Mouse (Mus musculus) common myeloid progenitor, adult 5-6 weeks (primary cell): ENCODE data around the gene Olfr901. TPM values are rescaled to one million over a fixed set of nuclear protein-coding genes. Genes with fewer than 3 reads are reported as not detected.
"Not testable (repeated sequence)": the region's sequence is repeated elsewhere in the genome, so short reads cannot be mapped to it uniquely, and the experiment has no call there.

ENCODE experiments used
- ATAC-seq: replicated peaks from 2 replicates; pipeline ENCODE4 v1.8.0; 2016; ENCODE audit warnings: low read depth, mild to moderate bottlenecking, moderate TSS enrichment, inconsistent platforms; ENCODE audit not compliant: poor library complexity, severe bottlenecking
- total RNA-seq: library from RNA; stranded (forward); fragments of 200-1000, 187-1606 nt; gene quantifications from 2 replicates; pipeline ENCODE4 v1.2.3, GENCODE M21; 2017

Olfr901 gene
- total RNA-seq: not detected in 2 replicates

DNA sequence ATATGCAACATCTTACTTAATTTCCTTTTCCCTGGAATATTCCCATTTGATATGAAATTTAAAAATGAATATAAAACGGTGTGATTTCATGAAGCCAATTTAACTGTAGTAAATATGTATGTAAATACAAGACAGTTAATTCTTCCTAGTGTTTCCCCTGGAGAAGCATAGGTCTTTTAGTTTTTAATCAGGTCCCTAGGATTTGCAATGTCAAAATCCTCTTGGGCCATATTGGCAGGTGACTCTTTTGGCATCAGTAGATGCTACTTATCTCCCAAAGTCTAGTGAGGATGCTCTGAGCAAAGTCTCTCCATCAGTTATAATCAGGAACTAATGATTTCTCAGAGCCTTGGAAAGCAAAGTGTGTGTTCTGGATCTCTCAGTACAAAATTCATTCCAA lies at the start of gene Olfr901:
Gene Olfr901 (plus strand): TSS at position 301 of the 400 bp plus-strand sequence.
- no peak for ATAC-seq

GRCm38 (mm10) chr9:38401398-38401797 lies 27.9 kb upstream of the Olfr901 start, which contains the start of gene Olfr147:
Gene Olfr147 (plus strand): TSS chr9:38401698.
- no peak for ATAC-seq

DNA sequence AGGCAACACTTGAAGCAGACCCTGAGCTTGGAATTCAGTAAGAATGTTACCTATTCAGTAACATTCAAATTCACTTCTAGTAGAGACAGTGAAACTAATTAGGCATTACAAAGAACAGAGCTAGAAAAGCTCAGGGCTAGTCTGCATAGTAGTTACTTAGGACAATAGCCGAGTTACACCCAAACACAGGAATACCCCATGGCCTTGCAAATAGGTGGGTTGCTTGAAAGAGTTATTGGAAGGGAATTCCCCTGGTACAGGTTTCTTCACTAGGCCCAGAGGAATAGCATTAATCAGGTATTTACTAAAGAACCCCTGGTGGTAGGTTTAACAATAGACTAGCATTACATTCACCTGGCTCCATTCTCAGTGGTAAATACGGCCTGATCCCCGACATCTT lies 21.8 kb upstream of the Olfr901 start:
- ATAC-seq: not testable (repeated sequence)

- not testable (repeated sequence) for ATAC-seq
Measured at GRCm38 (mm10) chr9:38413502-38413901, 15.8 kb upstream of the Olfr901 start.

DNA sequence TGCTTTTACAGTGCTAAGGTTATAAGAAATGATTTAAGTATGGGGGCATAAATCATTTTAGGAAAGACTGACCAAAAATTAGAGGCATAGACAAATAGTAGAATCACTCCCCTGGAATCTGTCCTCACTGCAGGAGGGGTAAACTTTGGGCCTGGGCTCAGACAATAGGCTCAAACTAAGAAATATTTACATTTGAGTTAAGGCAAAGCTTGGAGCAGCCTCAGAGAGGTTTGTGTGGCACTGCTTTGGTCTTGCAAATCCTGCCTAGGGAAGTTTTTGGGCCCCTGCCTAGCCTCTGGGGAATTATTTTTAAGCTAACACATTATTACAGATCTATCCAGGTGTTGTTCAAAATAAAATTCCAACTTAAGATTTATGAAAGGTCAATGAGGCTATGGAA lies 5.5 kb upstream of the Olfr901 start:
- ATAC-seq: no peak

DNA sequence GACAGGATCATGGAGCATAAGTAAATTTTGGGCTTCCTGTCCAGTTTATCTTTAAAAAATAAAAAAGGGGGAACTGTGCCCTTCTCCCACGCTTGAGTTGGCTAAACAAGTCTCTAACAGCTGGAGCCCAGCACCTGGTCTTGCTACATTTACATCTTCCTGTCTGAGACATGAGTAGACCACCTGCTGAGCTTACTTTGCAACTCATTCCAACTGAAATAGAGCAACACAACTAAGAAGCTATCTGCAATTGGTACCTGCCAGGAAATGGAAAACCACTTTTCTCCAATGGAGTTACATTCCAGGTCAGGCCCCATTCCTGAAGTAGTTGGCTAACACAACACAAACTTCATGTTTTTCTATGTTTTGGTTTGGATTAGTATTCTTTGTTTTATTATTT lies 2.2 kb upstream of the Olfr901 start:
- no peak for ATAC-seq

DNA sequence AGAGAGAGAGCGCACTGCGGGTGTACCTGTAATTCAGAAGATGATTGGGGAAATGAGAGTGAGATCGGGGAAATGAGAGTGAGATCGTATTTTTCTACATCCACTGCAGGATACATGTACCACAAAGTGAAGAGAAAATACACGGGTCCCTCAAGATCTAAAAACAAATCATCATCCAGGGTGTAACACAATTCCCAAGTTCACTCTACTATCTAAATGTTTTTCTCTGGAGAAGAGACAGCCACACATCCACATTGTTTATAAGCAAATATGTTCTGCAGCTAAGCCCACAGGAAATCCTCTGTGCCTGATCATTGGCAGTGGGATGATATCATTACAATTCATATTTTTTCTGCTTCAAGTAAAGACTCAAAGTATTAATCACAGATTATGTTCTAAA lies 18.1 kb downstream of the Olfr901 start, which contains the start of gene Olfr902:
Gene Olfr902 (plus strand): TSS at position 301 of the 400 bp plus-strand sequence.
- no peak for ATAC-seq

DNA sequence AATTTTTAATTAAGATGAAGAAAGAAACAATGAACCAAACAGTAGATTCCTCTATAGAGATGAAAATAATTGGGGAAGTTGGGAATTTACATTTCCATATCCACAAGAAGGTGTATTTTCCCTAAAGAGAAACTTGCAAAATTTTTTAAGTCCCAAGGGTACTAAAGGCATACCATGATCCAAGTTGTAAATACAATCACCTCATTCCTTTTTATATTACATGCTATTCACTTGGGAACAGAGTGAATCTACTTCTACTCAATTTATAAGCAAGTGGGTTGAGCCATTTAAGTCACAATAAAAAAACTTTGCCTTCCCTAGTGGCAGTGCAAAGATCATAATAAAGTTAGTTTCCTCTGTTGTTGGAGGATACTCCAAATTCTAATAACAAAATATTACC lies 33.6 kb downstream of the Olfr901 start, which contains the start of gene Olfr904:
Gene Olfr904 (plus strand): TSS at position 301 of the 400 bp plus-strand sequence.
- no peak for ATAC-seq

GRCm38 (mm10) chr9:38470807-38471206 lies 41.6 kb downstream of the Olfr901 start, which contains the start of gene Olfr905:
Gene Olfr905 (plus strand): TSS chr9:38471107.
- ATAC-seq: no peak

Other genes starting within 250 kb of the Olfr901 start
- not detected in 2 replicates for gene Olfr891, start 248.6 kb upstream of the Olfr901 start, total RNA-seq
- gene Olfr893, start 221.1 kb upstream of the Olfr901 start, total RNA-seq: not detected in 2 replicates
- not detected in 2 replicates for gene Olfr894, start 211.4 kb upstream of the Olfr901 start, total RNA-seq
- not detected in 2 replicates for gene Olfr143, start 176.7 kb upstream of the Olfr901 start, total RNA-seq
- not detected in 2 replicates for gene Olfr895, start 161.6 kb upstream of the Olfr901 start, total RNA-seq
- not detected in 2 replicates for gene Olfr896-ps1, start 138.3 kb upstream of the Olfr901 start, total RNA-seq
- gene Olfr25, start 100.4 kb upstream of the Olfr901 start, total RNA-seq: not detected in 2 replicates
- not detected in 2 replicates for gene Olfr898, start 81.0 kb upstream of the Olfr901 start, total RNA-seq
- gene Olfr250, start 62.6 kb upstream of the Olfr901 start, total RNA-seq: not detected in 2 replicates
- not detected in 2 replicates for gene Olfr251, start 52.4 kb upstream of the Olfr901 start, total RNA-seq
- not detected in 2 replicates for gene Olfr147, start 27.8 kb upstream of the Olfr901 start, total RNA-seq
- gene Olfr902, start 18.2 kb downstream of the Olfr901 start, total RNA-seq: not detected in 2 replicates
- not detected in 2 replicates for gene Olfr904, start 33.7 kb downstream of the Olfr901 start, total RNA-seq
- not detected in 2 replicates for gene Olfr905, start 41.7 kb downstream of the Olfr901 start, total RNA-seq
- gene Olfr906, start 57.6 kb downstream of the Olfr901 start, total RNA-seq: not detected in 2 replicates
- gene Olfr907, start 66.3 kb downstream of the Olfr901 start, total RNA-seq: not detected in 2 replicates
- not detected in 2 replicates for gene Olfr911-ps1, start 92.1 kb downstream of the Olfr901 start, total RNA-seq
- not detected in 2 replicates for gene Olfr910, start 108.4 kb downstream of the Olfr901 start, total RNA-seq
- not detected in 2 replicates for gene Olfr912, start 150.7 kb downstream of the Olfr901 start, total RNA-seq
- not detected in 2 replicates for gene Olfr913, start 163.3 kb downstream of the Olfr901 start, total RNA-seq
- not detected in 2 replicates for gene Olfr914, start 175.6 kb downstream of the Olfr901 start, total RNA-seq
- gene Olfr916, start 230.4 kb downstream of the Olfr901 start, total RNA-seq: not detected in 2 replicates
- not detected in 2 replicates for gene Olfr917, start 236.4 kb downstream of the Olfr901 start, total RNA-seq
- not detected in 2 replicates for gene Olfr918, start 245.1 kb downstream of the Olfr901 start, total RNA-seq